Mouse (Mus musculus) spleen, postnatal 4 days (tissue): ENCODE data around the gene Olfml3.

Experiments used
- DNase-seq, 2 experiments: peaks; one replicate each; pipeline ENCODE4 v3.0.0; 2022; ENCODE audit warnings: low spot score in 2 of 2

Gene Olfml3

GRCm38 (mm10) chr3:103737778-103738571 is at the start of gene Olfml3:
TSS of gene Olfml3 (minus strand) at chr3:103738001.
- peak; percentile 80 to 92 for DNase-seq

- DNase-seq, result no peak
Measured at GRCm38 (mm10) chr3:103787225-103787624, 49.4 kb upstream of the Olfml3 start.

GRCm38 (mm10) chr3:103782844-103783609 is 45.2 kb upstream of the Olfml3 start:
- no peak for DNase-seq

GRCm38 (mm10) chr3:103780777-103781176 is 43.0 kb upstream of the Olfml3 start:
- DNase-seq, result no peak

GRCm38 (mm10) chr3:103780271-103780670 is 42.5 kb upstream of the Olfml3 start:
- no peak for DNase-seq

GRCm38 (mm10) chr3:103779183-103779582 is 41.4 kb upstream of the Olfml3 start:
- DNase-seq, result no peak

GRCm38 (mm10) chr3:103778660-103779059 is 40.9 kb upstream of the Olfml3 start:
- no peak for DNase-seq

- no peak for DNase-seq
Measured at GRCm38 (mm10) chr3:103777940-103778339, 40.1 kb upstream of the Olfml3 start.

- DNase-seq, result no peak
Measured at GRCm38 (mm10) chr3:103774009-103774408, 36.2 kb upstream of the Olfml3 start.

- DNase-seq, result no peak
Measured at GRCm38 (mm10) chr3:103773508-103773907, 35.7 kb upstream of the Olfml3 start.

- no peak for DNase-seq
Measured at GRCm38 (mm10) chr3:103772846-103773245, 35.0 kb upstream of the Olfml3 start.

GRCm38 (mm10) chr3:103771531-103772130 is 33.8 kb upstream of the Olfml3 start:
- DNase-seq, result no peak

- DNase-seq, result no peak
Measured at GRCm38 (mm10) chr3:103766789-103767188, 29.0 kb upstream of the Olfml3 start.

- DNase-seq, result no peak
Measured at GRCm38 (mm10) chr3:103759261-103759970, 21.6 kb upstream of the Olfml3 start.

- DNase-seq, result no peak
Measured at GRCm38 (mm10) chr3:103758456-103758855, 20.7 kb upstream of the Olfml3 start.

- DNase-seq, result no peak
Measured at GRCm38 (mm10) chr3:103756920-103757319, 19.1 kb upstream of the Olfml3 start.

GRCm38 (mm10) chr3:103755351-103755750 is 17.6 kb upstream of the Olfml3 start:
- no peak for DNase-seq

GRCm38 (mm10) chr3:103751558-103751957 is 13.8 kb upstream of the Olfml3 start:
- DNase-seq, result no peak

- DNase-seq, result no peak
Measured at GRCm38 (mm10) chr3:103746711-103747110, 8.9 kb upstream of the Olfml3 start.

GRCm38 (mm10) chr3:103745001-103745770 is 7.4 kb upstream of the Olfml3 start:
- DNase-seq, result peak in 1 of 2 experiments; percentile 60

- DNase-seq, result no peak
Measured at GRCm38 (mm10) chr3:103743208-103743607, 5.4 kb upstream of the Olfml3 start.
